Mouse (Mus musculus) cortical plate, adult 2 months (tissue): ENCODE measurements around the gene Celf1. TPM values are rescaled to one million over a fixed set of nuclear protein-coding genes. Genes with fewer than 3 reads are reported as not detected.
"Not testable (repeated sequence)": the region's sequence is repeated elsewhere in the genome, so short reads cannot be mapped to it uniquely, and the experiment has no call there.

Source experiments
- H3K27ac ChIP-seq: fragments of 200-500 bp; 2 replicates; pipeline ENCODE4 v1.5.1; 2012; ENCODE audit warnings: low read length, control low read depth, inconsistent platforms; ENCODE audit not compliant: insufficient read depth
- H3K4me1 ChIP-seq: fragments of 200-500 bp; 2 replicates; pipeline ENCODE4 v1.6.1; 2011; ENCODE audit warnings: low read length; ENCODE audit not compliant: control insufficient read depth, insufficient read depth
- H3K4me3 ChIP-seq: fragments of 200-500 bp; 2 replicates; pipeline ENCODE4 v1.5.1; 2011; ENCODE audit warnings: mild to moderate bottlenecking, low read length, control low read depth; ENCODE audit not compliant: insufficient read depth
- CTCF ChIP-seq: fragments of 200-500 bp; IDR thresholded peaks from 2 replicates; pipeline ENCODE4 v1.5.1; 2011; ENCODE audit warnings: mild to moderate bottlenecking, control low read depth, low read length; ENCODE audit not compliant: insufficient read depth; ENCODE audit errors: extremely low read depth
- POLR2A ChIP-seq: fragments of 200-500 bp; IDR thresholded peaks from 2 replicates; pipeline ENCODE4 v1.6.1; 2011; ENCODE audit warnings: mild to moderate bottlenecking, low read length, control low read depth; ENCODE audit not compliant: insufficient read depth; ENCODE audit errors: extremely low read depth
- polyA plus RNA-seq: library from polyadenylated mRNA; depleted of rRNA; stranded (reverse); fragments of >200 nt; gene quantifications from 2 replicates; pipeline ENCODE4 v1.2.3, GENCODE M21; 2012

The Celf1 gene
- polyA plus RNA-seq, 1 experiment = 107 TPM

- no peak overlapping the region for H3K27ac ChIP-seq
- TF ChIP-seq CTCF (no peak), POLR2A (no peak)
- no peak overlapping the region for H3K4me3 ChIP-seq
- H3K4me1 ChIP-seq = no peaks in the 10 kb centered on the region
These were observed 68.4 kb downstream of the Celf1 start for GRCm38 (mm10) chr2:91008536-91008935.

DNA sequence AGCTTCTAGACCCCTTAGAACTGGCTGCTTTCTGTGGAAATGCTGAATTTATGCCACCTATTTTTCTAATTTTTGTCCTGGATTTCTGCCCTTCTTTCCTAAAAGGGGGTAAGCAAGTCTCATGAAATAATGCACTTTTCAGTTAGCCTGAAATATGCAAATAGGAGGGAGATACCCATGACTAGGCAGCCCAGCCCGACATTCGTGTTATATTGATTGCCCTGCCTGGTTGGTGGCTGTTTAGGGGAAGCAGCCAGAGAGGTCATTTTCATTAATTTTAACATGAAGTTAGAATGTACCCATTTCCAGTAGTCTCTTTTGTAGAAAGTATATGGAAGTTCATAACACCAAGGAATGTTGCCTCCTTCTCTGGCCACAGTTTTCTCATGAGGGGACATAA lies 73.7 kb downstream of the Celf1 start:
- H3K4me3 ChIP-seq = no peak overlapping the region
- H3K27ac ChIP-seq = no peak overlapping the region
- TF ChIP-seq POLR2A (no peak), CTCF (no peak)
- H3K4me1 ChIP-seq = peaks cover 4% of the 10 kb centered on the region

DNA sequence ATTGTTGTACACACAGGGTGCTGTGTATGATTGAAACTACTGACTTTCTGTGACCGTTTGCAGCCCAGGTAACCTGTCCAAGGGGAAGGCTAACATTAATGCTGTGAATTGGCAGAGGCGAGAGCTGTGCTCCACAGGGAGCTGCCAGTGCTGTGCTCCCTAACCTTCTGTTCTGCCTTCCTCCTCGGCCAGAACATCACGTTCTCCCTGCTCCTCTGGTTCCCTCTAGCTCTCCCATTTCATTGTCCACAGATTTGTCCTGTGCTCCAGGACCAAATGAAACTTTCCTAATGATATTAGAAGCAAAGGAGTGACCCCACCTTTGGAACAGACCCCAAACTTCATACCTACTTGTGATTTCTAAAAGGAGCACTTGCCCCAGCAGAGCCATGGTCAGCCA lies 75.2 kb downstream of the Celf1 start:
- TF ChIP-seq POLR2A = no peak
- TF ChIP-seq CTCF = no peak
- peak overlapping the region; percentile 63; the same call in 1 of the 2 replicates for H3K27ac ChIP-seq
- no peak overlapping the region for H3K4me3 ChIP-seq
- H3K4me1 ChIP-seq = peaks cover 4% of the 10 kb centered on the region

DNA sequence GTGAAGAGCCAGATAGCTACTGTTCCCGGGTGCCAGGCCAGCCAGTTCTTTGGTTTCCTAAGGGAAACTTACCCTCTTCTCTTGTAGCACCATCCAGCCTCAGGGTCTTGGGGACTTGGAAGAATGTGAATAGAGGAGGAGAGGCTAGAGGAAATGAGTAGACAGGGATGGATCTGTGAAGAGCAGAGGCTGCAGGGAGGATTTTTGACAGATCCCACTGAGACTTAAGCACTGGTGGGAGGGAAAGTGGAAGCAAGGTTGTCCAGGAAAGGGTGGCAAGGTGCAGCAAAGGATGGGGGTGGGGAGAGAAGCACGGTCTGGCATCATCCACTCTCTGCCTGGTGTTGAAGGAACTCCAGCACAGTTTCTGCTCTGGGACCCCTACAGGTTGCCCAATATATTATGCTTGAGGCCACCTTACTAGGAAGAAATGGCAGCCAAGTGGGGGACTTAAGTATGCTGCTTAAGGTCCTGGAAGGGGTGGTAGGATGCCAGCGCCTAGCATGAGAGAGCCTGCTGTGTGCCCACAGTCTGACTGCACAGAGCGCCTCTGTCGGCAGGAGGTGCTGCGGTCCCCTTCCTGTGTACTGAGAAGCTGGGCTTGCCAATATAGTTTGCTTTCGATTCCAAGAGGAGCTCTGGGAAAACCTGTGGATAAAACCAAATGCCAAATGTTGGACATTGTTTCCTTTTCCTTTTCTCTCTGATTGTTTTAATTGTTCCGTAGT lies 78.0 kb downstream of the Celf1 start:
- TF ChIP-seq POLR2A (no peak), CTCF (peak; percentile 40)
- 0 out of 2 replicates have a peak overlapping the region, but pooled peaks have one; percentile 60 for H3K27ac ChIP-seq
- peaks cover 5% of the 10 kb centered on the region for H3K4me1 ChIP-seq
- H3K4me3 ChIP-seq = no peak overlapping the region

DNA sequence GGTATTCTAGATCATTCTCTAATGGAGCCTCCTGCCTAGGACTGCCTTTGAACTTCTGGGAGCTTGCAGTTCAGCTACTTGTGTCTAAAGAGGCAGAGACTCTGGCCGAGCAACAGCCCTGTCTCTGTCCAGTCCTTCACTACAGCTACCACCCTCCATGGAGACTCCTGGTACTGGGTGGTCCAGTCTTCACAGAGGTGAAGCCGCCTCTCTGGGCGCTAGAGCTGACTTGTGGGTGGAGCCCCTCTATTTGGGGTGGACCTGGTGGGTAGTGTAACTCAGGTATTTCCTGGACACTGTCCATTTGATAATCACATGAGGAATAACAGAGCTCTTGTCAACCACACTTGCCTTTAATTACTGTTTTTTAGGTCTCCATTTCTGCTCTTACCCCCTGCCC lies 79.7 kb downstream of the Celf1 start:
- H3K27ac ChIP-seq = no peak overlapping the region
- TF ChIP-seq POLR2A = no peak
- TF ChIP-seq CTCF = no peak
- no peak overlapping the region for H3K4me3 ChIP-seq
- peaks cover 12% of the 10 kb centered on the region for H3K4me1 ChIP-seq

DNA sequence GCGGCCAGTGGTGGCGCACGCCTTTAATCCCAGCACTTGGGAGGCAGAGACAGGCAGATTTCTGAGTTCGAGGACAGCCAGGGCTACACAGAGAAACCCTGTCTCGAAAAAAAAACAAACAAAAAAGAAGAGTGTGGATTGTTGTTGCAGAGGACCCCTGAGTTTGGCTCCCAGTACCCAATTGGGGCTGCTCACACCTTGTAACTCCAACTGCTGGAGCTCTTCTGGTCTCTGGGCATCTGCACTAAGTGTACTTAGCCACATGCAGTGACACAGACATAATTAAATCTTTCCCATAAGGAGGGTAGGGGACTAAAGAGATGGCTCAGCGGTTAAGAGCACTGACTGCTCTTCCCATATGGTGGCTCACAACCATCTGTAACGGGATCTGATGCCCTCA lies 82.1 kb downstream of the Celf1 start:
- H3K27ac ChIP-seq, H3K4me3 ChIP-seq: not testable (repeated sequence)
- H3K4me1 ChIP-seq = peaks cover 12% of the 10 kb centered on the region

DNA sequence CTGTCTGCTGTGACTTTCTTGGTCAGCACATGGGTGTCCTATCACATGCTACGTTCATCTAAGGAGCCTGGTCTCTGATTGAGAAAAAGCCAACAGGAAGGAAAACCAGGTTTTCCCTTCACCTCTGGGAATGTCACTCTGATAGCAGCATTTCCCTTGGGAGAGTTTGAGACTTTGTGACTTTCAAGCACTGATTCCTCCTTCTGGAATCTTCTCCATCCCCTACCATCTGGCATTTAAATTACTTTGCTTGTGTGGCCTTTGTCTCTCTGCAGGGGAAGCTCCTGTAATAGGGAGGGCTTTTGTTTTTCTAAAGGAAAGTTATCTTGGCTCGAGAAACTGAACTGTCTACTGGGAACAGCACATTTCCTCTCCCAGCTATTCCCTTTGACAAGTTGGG lies 82.9 kb downstream of the Celf1 start:
- H3K27ac ChIP-seq = no peak overlapping the region; the same call in 1 of the 2 replicates
- H3K4me1 ChIP-seq = peaks cover 12% of the 10 kb centered on the region
- TF ChIP-seq CTCF (no peak), POLR2A (no peak)

DNA sequence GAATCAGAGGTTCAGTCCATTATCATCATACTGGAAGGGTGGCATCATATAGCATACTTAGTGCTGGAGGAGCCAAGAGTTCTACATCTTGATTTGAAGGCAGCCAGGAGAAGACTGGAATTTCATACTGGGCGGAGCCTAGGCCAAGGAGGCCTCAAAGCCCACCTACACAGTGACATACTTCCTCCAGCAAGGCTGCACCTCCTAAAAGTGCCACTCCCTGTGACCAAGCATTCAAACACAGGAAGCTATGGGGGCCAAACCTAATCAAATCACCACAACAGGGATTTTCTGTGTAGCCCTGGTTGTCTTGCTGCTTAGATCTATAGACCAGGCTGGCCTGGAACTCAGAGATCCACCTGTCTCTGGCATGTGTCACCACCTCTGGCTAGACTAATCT lies 83.8 kb downstream of the Celf1 start:
- peak overlapping the region; percentile 75 for H3K27ac ChIP-seq
- H3K4me3 ChIP-seq = no peak overlapping the region
- TF ChIP-seq POLR2A (no peak), CTCF (no peak)
- peaks cover 12% of the 10 kb centered on the region for H3K4me1 ChIP-seq

More for the DNA sequence above, 82.9 kb downstream of the Celf1 start:
- no peak overlapping the region for H3K4me3 ChIP-seq

GRCm38 (mm10) chr2:91025081-91025516 lies 84.9 kb downstream of the Celf1 start:
- TF ChIP-seq CTCF (no peak), POLR2A (no peak; the same call in 1 of the 2 replicates)
- no peak overlapping the region for H3K4me3 ChIP-seq
- peaks cover 12% of the 10 kb centered on the region for H3K4me1 ChIP-seq
- peak overlapping the region; percentile 91 for H3K27ac ChIP-seq

DNA sequence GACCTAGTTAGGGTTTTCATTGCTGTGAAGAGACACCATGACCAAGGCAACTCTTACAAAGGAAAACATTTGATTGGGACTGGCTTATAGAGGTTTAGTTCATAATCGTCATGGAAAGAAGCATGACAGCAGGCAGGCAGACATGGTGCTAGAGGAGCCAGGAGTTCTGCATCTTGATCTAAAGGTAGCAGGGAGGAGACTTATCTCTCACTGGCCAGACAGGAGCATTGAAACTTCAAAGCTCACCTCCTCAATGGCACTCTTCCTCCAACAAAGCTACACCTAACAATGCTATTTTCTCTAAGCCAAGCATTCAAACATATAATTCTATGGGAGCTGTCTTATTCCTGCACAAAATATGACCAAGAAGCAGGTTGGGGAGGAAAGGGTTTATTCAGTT lies 86.3 kb downstream of the Celf1 start:
- Histone ChIP-seq H3K4me1 (peaks cover 12% of the 10 kb centered on the region), H3K4me3 (no peak overlapping the region), H3K27ac (0 out of 2 replicates have a peak overlapping the region, but pooled peaks have one; percentile 40)
- TF ChIP-seq POLR2A (no peak), CTCF (no peak)
